Comparison of ENCODE assay signal across 12 mouse cellular contexts in genomic region chr9:91350861-91351291, GRCm38 (mm10). TPM values are rescaled to one million over a fixed set of nuclear protein-coding genes. Genes with fewer than 3 reads are reported as not detected.
DNase-seq lines count a peak whose midpoint lies in the region; ATAC-seq and TF ChIP-seq lines count a peak whose summit lies in the region.
"Had no signal": no experiment of that assay in that cellular context is flagged by ENCODE, and none has a peak within 500 bp of the region (broad histone marks: within the 10 kb centered on the region; RNA-seq: fewer than 3 reads in every experiment).

No protein-coding gene starts in this region.

- H3K4me3 ChIP-seq in kidney, embryonic 16.5 days (ENCODE audit: low read length) = no peak overlapping the region
- peak overlapping the region; percentile 41 for H3K4me3 ChIP-seq in embryonic facial prominence, embryonic 10.5 days
- peak overlapping the region; percentile 26 for H3K4me3 ChIP-seq in hindbrain, embryonic 15.5 days
- peak overlapping the region; percentile 15; the same call in 1 of the 2 replicates for H3K4me3 ChIP-seq in neural tube, embryonic 14.5 days (ENCODE audit: low read depth, low read length)
- no peak overlapping the region for H3K4me3 ChIP-seq in liver, postnatal 0 days (ENCODE audit: low read depth, low read length)

- H3K4me1 ChIP-seq in kidney, embryonic 16.5 days (ENCODE audit: insufficient read depth, low read length) = peaks cover 2% of the 10 kb centered on the region; the same call in 1 of the 2 replicates
- H3K4me1 ChIP-seq in embryonic facial prominence, embryonic 10.5 days = peaks cover 18% of the 10 kb centered on the region
- H3K4me1 ChIP-seq in hindbrain, embryonic 15.5 days (replicated peaks) = peaks cover 13% of the 10 kb centered on the region
- peaks cover 9% of the 10 kb centered on the region; the same call in 1 of the 2 replicates for H3K4me1 ChIP-seq in neural tube, embryonic 14.5 days (ENCODE audit: control insufficient read depth, insufficient read depth, low read length)
- H3K4me1 ChIP-seq in liver, postnatal 0 days (ENCODE audit: insufficient read depth) = no peaks in the 10 kb centered on the region

- H3K4me2 ChIP-seq in kidney, embryonic 16.5 days (replicated peaks; ENCODE audit: low read depth, low read length) = no peak overlapping the region
- peak overlapping the region; percentile 59 for H3K4me2 ChIP-seq in hindbrain, embryonic 15.5 days
- H3K4me2 ChIP-seq in neural tube, embryonic 14.5 days (ENCODE audit: low read depth, low read length) = peak overlapping the region; percentile 47
- H3K4me2 ChIP-seq in liver, postnatal 0 days (ENCODE audit: low read depth, low read length) = no peak overlapping the region

- DNase-seq in kidney, postnatal 10 days = no peak
- peak; percentile 58 for DNase-seq in embryonic facial prominence, embryonic 10.5 days (ENCODE audit: low spot score)
- no peak for DNase-seq in thymus, postnatal 10 days (ENCODE audit: low spot score in 2 of 2)
- DNase-seq in liver, postnatal 0 days = no peak
- DNase-seq: adrenal gland, adult 8-10 months; gastrocnemius, postnatal 25 days; kidney, postnatal 4 days had no signal

- no peak for TF ChIP-seq CTCF in liver, postnatal 0 days (IDR thresholded peaks at IDR 0.05; ENCODE audit: low read depth)

- no peak overlapping the region for H3K9ac ChIP-seq in kidney, embryonic 16.5 days (replicated peaks; ENCODE audit: low read length)
- H3K9ac ChIP-seq in hindbrain, embryonic 15.5 days = 0 out of 2 replicates have a peak overlapping the region, but pooled peaks have one; percentile 20
- H3K9ac ChIP-seq in neural tube, embryonic 14.5 days (replicated peaks; ENCODE audit: low read depth, low read length) = peak overlapping the region; percentile 4; the same call in 1 of the 2 replicates
- no peak overlapping the region for H3K9ac ChIP-seq in liver, postnatal 0 days (replicated peaks)

- peak; percentile 46; the same call in 1 of the 2 replicates for ATAC-seq in kidney, embryonic 16.5 days (ENCODE audit: low FRiP score, low TSS enrichment)
- ATAC-seq in hindbrain, embryonic 15.5 days (ENCODE audit: low FRiP score, low read depth) = peak; percentile 61
- ATAC-seq in neural tube, embryonic 14.5 days (ENCODE audit: low read depth) = peak; percentile 25; the same call in 1 of the 2 replicates
- no peak for ATAC-seq in frontal cortex, adult (ENCODE audit: low TSS enrichment)
- ATAC-seq in liver, postnatal 0 days = no peak

- TF ChIP-seq EP300 in liver, postnatal 0 days (IDR thresholded peaks at IDR 0.05; ENCODE audit: low read depth) = no peak

- 3% methylated on average over 14 of the region's 14 CpGs for WGBS in kidney, embryonic 16.5 days
- WGBS in embryonic facial prominence, embryonic 10.5 days = under 1% methylated on average over 14 of the region's 14 CpGs
- 2% methylated on average over 14 of the region's 14 CpGs for WGBS in hindbrain, embryonic 15.5 days
- WGBS in neural tube, embryonic 14.5 days = under 1% methylated on average over 14 of the region's 14 CpGs
- WGBS in liver, postnatal 0 days (ENCODE audit: insufficient replicate concordance) = 5% methylated on average over 14 of the region's 14 CpGs

- peaks cover 78% of the 10 kb centered on the region for H3K27me3 ChIP-seq in kidney, embryonic 16.5 days (ENCODE audit: insufficient read depth, low read length)
- H3K27me3 ChIP-seq in embryonic facial prominence, embryonic 10.5 days (replicated peaks; ENCODE audit: low read depth, poor library complexity, severe bottlenecking) = peaks cover 99% of the 10 kb centered on the region
- H3K27me3 ChIP-seq in hindbrain, embryonic 15.5 days = peaks cover 34% of the 10 kb centered on the region
- H3K27me3 ChIP-seq in neural tube, embryonic 14.5 days (ENCODE audit: control insufficient read depth, insufficient read depth, low read length) = peaks cover 10% of the 10 kb centered on the region
- H3K27me3 ChIP-seq in liver, postnatal 0 days (ENCODE audit: insufficient read depth, low read length) = peaks cover 65% of the 10 kb centered on the region

- no peaks in the 10 kb centered on the region for H3K36me3 ChIP-seq in kidney, embryonic 16.5 days (ENCODE audit: insufficient read depth, low read length)
- H3K36me3 ChIP-seq in embryonic facial prominence, embryonic 10.5 days (replicated peaks) = no peaks in the 10 kb centered on the region
- H3K36me3 ChIP-seq in hindbrain, embryonic 15.5 days = no peaks in the 10 kb centered on the region
- H3K36me3 ChIP-seq in neural tube, embryonic 14.5 days (ENCODE audit: control insufficient read depth, insufficient read depth, low read length) = no peaks in the 10 kb centered on the region
- no peaks in the 10 kb centered on the region for H3K36me3 ChIP-seq in liver, postnatal 0 days (replicated peaks; ENCODE audit: insufficient read depth, low read length)

- no peaks in the 10 kb centered on the region for H3K9me3 ChIP-seq in kidney, embryonic 16.5 days (ENCODE audit: low read length)
- H3K9me3 ChIP-seq in embryonic facial prominence, embryonic 10.5 days = no peaks in the 10 kb centered on the region
- no peaks in the 10 kb centered on the region for H3K9me3 ChIP-seq in hindbrain, embryonic 15.5 days
- H3K9me3 ChIP-seq in neural tube, embryonic 14.5 days (ENCODE audit: control insufficient read depth, low read length) = no peaks in the 10 kb centered on the region
- no peaks in the 10 kb centered on the region for H3K9me3 ChIP-seq in liver, postnatal 0 days (ENCODE audit: low read length)

- no peak overlapping the region for H3K27ac ChIP-seq in kidney, embryonic 16.5 days (ENCODE audit: low read length)
- no peak overlapping the region; the same call in 1 of the 2 replicates for H3K27ac ChIP-seq in embryonic facial prominence, embryonic 10.5 days (replicated peaks)
- H3K27ac ChIP-seq in hindbrain, embryonic 15.5 days (replicated peaks) = peak overlapping the region; percentile 83
- peak overlapping the region; percentile 1 for H3K27ac ChIP-seq in neural tube, embryonic 14.5 days (ENCODE audit: low read depth, low read length)
- H3K27ac ChIP-seq in liver, postnatal 0 days (ENCODE audit: low read depth) = no peak overlapping the region

RNA-seq across cellular contexts. Expression of gene Zic4, which starts 11.3 kb away (rescaled TPM):
- not detected in 2 replicates for polyA plus RNA-seq in kidney, embryonic 16.5 days (2015; fragmentation: Nextera tagmentation; extraction: Ambion mirVana)
- 4.0 and 5.5 TPM in 2 replicates for polyA plus RNA-seq in embryonic facial prominence, embryonic 10.5 days (2016; fragmentation: Nextera tagmentation; extraction: Ambion mirVana)
- polyA plus RNA-seq in hindbrain, embryonic 15.5 days (2015; fragmentation: Nextera tagmentation; extraction: Ambion mirVana) = 52.6 and 61.6 TPM in 2 replicates
- 46.7 and 50.5 TPM in 2 replicates for polyA plus RNA-seq in neural tube, embryonic 14.5 days (2014; fragmentation: Nextera tagmentation; extraction: Ambion mirVana)
- polyA plus RNA-seq in liver, postnatal 0 days (2015; fragmentation: Nextera tagmentation; extraction: Ambion mirVana) = not detected in 2 replicates
- polyA plus RNA-seq: liver, embryonic 16.5 days had no signal

RNA-seq across cellular contexts. Expression of gene Zic1, which starts 14.7 kb away (rescaled TPM):
- polyA plus RNA-seq in kidney, embryonic 16.5 days (2015; fragmentation: Nextera tagmentation; extraction: Ambion mirVana) = not detected in 2 replicates
- polyA plus RNA-seq in embryonic facial prominence, embryonic 10.5 days (2016; fragmentation: Nextera tagmentation; extraction: Ambion mirVana) = 1.5 and 1.7 TPM in 2 replicates
- polyA plus RNA-seq in hindbrain, embryonic 15.5 days (2015; fragmentation: Nextera tagmentation; extraction: Ambion mirVana) = 13.5 and 14.8 TPM in 2 replicates
- polyA plus RNA-seq in neural tube, embryonic 14.5 days (2014; fragmentation: Nextera tagmentation; extraction: Ambion mirVana) = 28.7 and 30.5 TPM in 2 replicates
- not detected in 2 replicates for polyA plus RNA-seq in liver, postnatal 0 days (2015; fragmentation: Nextera tagmentation; extraction: Ambion mirVana)

Comparison
In these comparisons a context has a peak if more than half of its experiments do, and no peak if none do; other contexts are left out.
1. ATAC-seq: peak in kidney, embryonic 16.5 days (single experiment), hindbrain, embryonic 15.5 days (single experiment) and neural tube, embryonic 14.5 days (single experiment); none in frontal cortex, adult (single experiment) and liver, postnatal 0 days (single experiment).
2. H3K27ac ChIP-seq: peak in hindbrain, embryonic 15.5 days (single experiment) and neural tube, embryonic 14.5 days (single experiment); none in kidney, embryonic 16.5 days (single experiment), embryonic facial prominence, embryonic 10.5 days (single experiment) and liver, postnatal 0 days (single experiment).
3. H3K4me2 ChIP-seq: peak in hindbrain, embryonic 15.5 days (single experiment) and neural tube, embryonic 14.5 days (single experiment); none in kidney, embryonic 16.5 days (single experiment) and liver, postnatal 0 days (single experiment).
4. H3K4me3 ChIP-seq: peak in embryonic facial prominence, embryonic 10.5 days (single experiment), hindbrain, embryonic 15.5 days (single experiment) and neural tube, embryonic 14.5 days (single experiment); none in kidney, embryonic 16.5 days (single experiment) and liver, postnatal 0 days (single experiment).
5. H3K9ac ChIP-seq: peak in hindbrain, embryonic 15.5 days (single experiment) and neural tube, embryonic 14.5 days (single experiment); none in kidney, embryonic 16.5 days (single experiment) and liver, postnatal 0 days (single experiment).